Mouse (Mus musculus) embryonic facial prominence, embryonic 15.5 days (tissue): ENCODE measurements around the gene Kcnq1. TPM values are rescaled to one million over a fixed set of nuclear protein-coding genes. Genes with fewer than 3 reads are reported as not detected.

ENCODE experiments used
- ATAC-seq: fragments of 200-750 bp; cut with Nextera tagmentation; 2 replicates; pipeline ENCODE4 v1.8.0; 2017; ENCODE audit warnings: low read depth, moderate TSS enrichment; ENCODE audit not compliant: insufficient number of reproducible peaks, low FRiP score, low TSS enrichment
- H3K27ac ChIP-seq: fragments of 300-500 bp; sonication (generic); replicated peaks from 2 replicates; pipeline ENCODE4 v1.5.1; 2015; ENCODE audit warnings: mild to moderate bottlenecking, inconsistent platforms
- H3K27me3 ChIP-seq: fragments of 300-500 bp; sonication (generic); 2 replicates; pipeline ENCODE4 v1.6.1; 2015; ENCODE audit warnings: inconsistent platforms
- H3K36me3 ChIP-seq: fragments of 300-500 bp; sonication (generic); 2 replicates; pipeline ENCODE4 v1.6.1; 2015; ENCODE audit warnings: mild to moderate bottlenecking, inconsistent platforms
- H3K4me1 ChIP-seq: fragments of 300-500 bp; sonication (generic); 2 replicates; pipeline ENCODE4 v1.6.1; 2015; ENCODE audit warnings: inconsistent platforms
- H3K4me2 ChIP-seq: fragments of 300-500 bp; sonication (generic); replicated peaks from 2 replicates; pipeline ENCODE4 v1.6.1; 2015; ENCODE audit warnings: mild to moderate bottlenecking, inconsistent platforms
- H3K4me3 ChIP-seq: fragments of 300-500 bp; sonication (generic); replicated peaks from 2 replicates; pipeline ENCODE4 v1.5.1; 2015; ENCODE audit warnings: mild to moderate bottlenecking, inconsistent platforms
- H3K9ac ChIP-seq: fragments of 300-500 bp; sonication (generic); 2 replicates; pipeline ENCODE4 v1.6.1; 2015; ENCODE audit warnings: inconsistent platforms
- H3K9me3 ChIP-seq: fragments of 300-500 bp; sonication (generic); replicated peaks from 2 replicates; pipeline ENCODE4 v1.6.1; 2016; ENCODE audit warnings: inconsistent platforms
- WGBS: fragments of 180-500 bp; shearing (Covaris S2); methylation state at CpG from one replicate; pipeline ENCODE4 v1.1.7; 2015; 5-methylcytosine and 5-hydroxymethylcytosine counted together
- polyA plus RNA-seq: library from polyadenylated mRNA; unstranded; fragments of >200 nt; fragmentation: Nextera tagmentation; extraction: Ambion mirVana; gene quantifications from 2 replicates; pipeline ENCODE4 v1.2.1, GENCODE M21; 2015

The Kcnq1 gene
- polyA plus RNA-seq, 1 experiment from 2014 or later = 1.4 TPM

- no peaks in the 10 kb centered on the region for H3K9me3 ChIP-seq
- peak; percentile 96 for ATAC-seq
- H3K4me3 ChIP-seq = peak within 1 kb of the TSS; percentile 88
- peaks cover 45% of the 10 kb centered on the region for H3K36me3 ChIP-seq
- peak within 1 kb of the TSS; percentile 91 for H3K27ac ChIP-seq
- H3K4me2 ChIP-seq = peak within 1 kb of the TSS; percentile 93
- peak within 1 kb of the TSS; percentile 78 for H3K9ac ChIP-seq
- WGBS = under 1% methylated on average over 51 of the region's 51 CpGs
- H3K4me1 ChIP-seq = peaks cover 28% of the 10 kb centered on the region
- H3K27me3 ChIP-seq = no peaks in the 10 kb centered on the region
Measured at GRCm38 (mm10) chr7:143068882-143069591, 37.1 kb upstream of the Kcnq1 start, which contains the start of gene Tssc4. Gene Tssc4 (plus strand): TSS chr7:143069249.

GRCm38 (mm10) chr7:143069751-143070400 lies 36.3 kb upstream of the Kcnq1 start:
- H3K9me3 ChIP-seq = no peaks in the 10 kb centered on the region
- H3K27ac ChIP-seq = peak overlapping the region; percentile 90
- no peak for ATAC-seq
- H3K4me2 ChIP-seq = peak overlapping the region; percentile 93
- peaks cover 37% of the 10 kb centered on the region for H3K36me3 ChIP-seq
- H3K4me3 ChIP-seq = peak overlapping the region; percentile 88
- H3K27me3 ChIP-seq = no peaks in the 10 kb centered on the region
- 9% methylated on average over 30 of the region's 30 CpGs for WGBS
- peaks cover 28% of the 10 kb centered on the region for H3K4me1 ChIP-seq
- H3K9ac ChIP-seq = peak overlapping the region; percentile 78

GRCm38 (mm10) chr7:143070506-143071070 lies 35.6 kb upstream of the Kcnq1 start:
- Histone ChIP-seq H3K9ac (peak overlapping the region; percentile 78), H3K4me1 (peaks cover 28% of the 10 kb centered on the region), H3K4me3 (peak overlapping the region; percentile 88), H3K4me2 (peak overlapping the region; percentile 93), H3K27me3 (no peaks in the 10 kb centered on the region), H3K36me3 (peaks cover 30% of the 10 kb centered on the region), H3K9me3 (no peaks in the 10 kb centered on the region), H3K27ac (0 out of 2 replicates have a peak overlapping the region, but pooled peaks have one; percentile 90)
- WGBS = 82% methylated on average over 10 of the region's 10 CpGs
- ATAC-seq = no peak

- Histone ChIP-seq H3K27me3 (no peaks in the 10 kb centered on the region), H3K36me3 (peaks cover 10% of the 10 kb centered on the region), H3K27ac (no peak overlapping the region), H3K9me3 (no peaks in the 10 kb centered on the region), H3K4me1 (peaks cover 26% of the 10 kb centered on the region), H3K9ac (no peak overlapping the region), H3K4me2 (no peak overlapping the region), H3K4me3 (no peak overlapping the region)
- 90% methylated on average over 5 of the region's 5 CpGs for WGBS
- no peak for ATAC-seq
Measured at GRCm38 (mm10) chr7:143072605-143073004, 33.6 kb upstream of the Kcnq1 start.

GRCm38 (mm10) chr7:143073086-143073485 lies 33.1 kb upstream of the Kcnq1 start:
- Histone ChIP-seq H3K4me2 (no peak overlapping the region), H3K36me3 (peaks cover 5% of the 10 kb centered on the region), H3K27me3 (no peaks in the 10 kb centered on the region), H3K4me1 (peaks cover 21% of the 10 kb centered on the region), H3K9ac (no peak overlapping the region), H3K9me3 (no peaks in the 10 kb centered on the region), H3K4me3 (no peak overlapping the region), H3K27ac (no peak overlapping the region)
- 65% methylated on average over 1 of the region's 1 CpGs for WGBS
- ATAC-seq = no peak

- 74% methylated on average over 5 of the region's 5 CpGs for whole genome bisulfite sequencing
- Histone ChIP-seq H3K4me3 (no peak overlapping the region), H3K27me3 (no peaks in the 10 kb centered on the region), H3K9ac (no peak overlapping the region), H3K27ac (no peak overlapping the region), H3K4me2 (no peak overlapping the region), H3K4me1 (peaks cover 10% of the 10 kb centered on the region), H3K9me3 (no peaks in the 10 kb centered on the region), H3K36me3 (no peaks in the 10 kb centered on the region; the same call in none of the 2 replicates)
- no peak for ATAC-seq
Measured at GRCm38 (mm10) chr7:143075394-143075793, 30.8 kb upstream of the Kcnq1 start.

- Histone ChIP-seq H3K27me3 (no peaks in the 10 kb centered on the region), H3K4me2 (no peak overlapping the region), H3K27ac (no peak overlapping the region), H3K36me3 (no peaks in the 10 kb centered on the region; the same call in none of the 2 replicates), H3K9me3 (no peaks in the 10 kb centered on the region), H3K9ac (no peak overlapping the region), H3K4me1 (no peaks in the 10 kb centered on the region), H3K4me3 (no peak overlapping the region)
- WGBS = 76% methylated on average over 2 of the region's 2 CpGs
- no peak for ATAC-seq
Measured at GRCm38 (mm10) chr7:143077351-143077750, 28.8 kb upstream of the Kcnq1 start.

- 57% methylated on average over 6 of the region's 6 CpGs for WGBS
- Histone ChIP-seq H3K9ac (no peak overlapping the region), H3K9me3 (no peaks in the 10 kb centered on the region), H3K4me2 (no peak overlapping the region), H3K27me3 (no peaks in the 10 kb centered on the region), H3K27ac (no peak overlapping the region), H3K4me3 (no peak overlapping the region), H3K4me1 (peaks cover 7% of the 10 kb centered on the region), H3K36me3 (no peaks in the 10 kb centered on the region; the same call in none of the 2 replicates)
- ATAC-seq = no peak
Measured at GRCm38 (mm10) chr7:143082024-143082423, 24.1 kb upstream of the Kcnq1 start.

- ATAC-seq = no peak
- Histone ChIP-seq H3K4me1 (peaks cover 14% of the 10 kb centered on the region), H3K9me3 (no peaks in the 10 kb centered on the region), H3K4me2 (no peak overlapping the region), H3K4me3 (no peak overlapping the region), H3K9ac (no peak overlapping the region), H3K27ac (no peak overlapping the region), H3K36me3 (no peaks in the 10 kb centered on the region; the same call in none of the 2 replicates), H3K27me3 (no peaks in the 10 kb centered on the region)
- 78% methylated on average over 2 of the region's 2 CpGs for WGBS
Measured at GRCm38 (mm10) chr7:143083708-143084107, 22.5 kb upstream of the Kcnq1 start.

GRCm38 (mm10) chr7:143086366-143086765 lies 19.8 kb upstream of the Kcnq1 start:
- no peaks in the 10 kb centered on the region for H3K27me3 ChIP-seq
- H3K4me1 ChIP-seq = peaks cover 14% of the 10 kb centered on the region
- peak overlapping the region; percentile 35 for H3K4me2 ChIP-seq
- H3K9ac ChIP-seq = 0 out of 2 replicates have a peak overlapping the region, but pooled peaks have one; percentile 0
- peak overlapping the region; percentile 23 for H3K4me3 ChIP-seq
- no peaks in the 10 kb centered on the region; the same call in 1 of the 2 replicates for H3K36me3 ChIP-seq
- peak overlapping the region; percentile 79 for H3K27ac ChIP-seq
- no peak for ATAC-seq
- WGBS = 50% methylated on average over 2 of the region's 2 CpGs
- no peaks in the 10 kb centered on the region for H3K9me3 ChIP-seq

- Histone ChIP-seq H3K27ac (peak overlapping the region; percentile 79), H3K4me3 (peak overlapping the region; percentile 23), H3K27me3 (no peaks in the 10 kb centered on the region), H3K36me3 (no peaks in the 10 kb centered on the region; the same call in 1 of the 2 replicates), H3K4me2 (peak overlapping the region; percentile 35), H3K4me1 (peaks cover 14% of the 10 kb centered on the region), H3K9me3 (no peaks in the 10 kb centered on the region), H3K9ac (peak overlapping the region; percentile 0; the same call in 1 of the 2 replicates)
- WGBS = 15% methylated on average over 4 of the region's 4 CpGs
- ATAC-seq = peak; percentile 90
Measured at GRCm38 (mm10) chr7:143087070-143087579, 19.0 kb upstream of the Kcnq1 start.
